Mouse (Mus musculus) cerebral cortex, adult 2 months (tissue): Measurements from ENCODE around the gene Fpr1.

Experiments used
- WGBS: fragments of 180-500 bp; shearing (Covaris S2); methylation state at CpG from one replicate; pipeline ENCODE4 v1.1.7; 2018; 5-methylcytosine and 5-hydroxymethylcytosine counted together

Gene Fpr1

GRCm38 (mm10) chr17:17849906-17850712 is 33.6 kb downstream of the Fpr1 start:
- WGBS = 36% methylated on average over 55 of the region's 55 CpGs

GRCm38 (mm10) chr17:17848988-17849387 is 34.8 kb downstream of the Fpr1 start:
- 69% methylated on average over 2 of the region's 2 CpGs for WGBS

GRCm38 (mm10) chr17:17845187-17846027 is 38.3 kb downstream of the Fpr1 start:
- 52% methylated on average over 10 of the region's 10 CpGs for WGBS

GRCm38 (mm10) chr17:17844606-17845005 is 39.1 kb downstream of the Fpr1 start:
- WGBS = 73% methylated on average over 3 of the region's 3 CpGs

- WGBS = 56% methylated on average over 27 of the region's 27 CpGs
Observed at GRCm38 (mm10) chr17:17843534-17844261, 40.0 kb downstream of the Fpr1 start.

GRCm38 (mm10) chr17:17840796-17841195 is 42.9 kb downstream of the Fpr1 start:
- WGBS = 84% methylated on average over 7 of the region's 7 CpGs

- 92% methylated on average over 2 of the region's 2 CpGs for WGBS
Observed at GRCm38 (mm10) chr17:17839276-17839675, 44.5 kb downstream of the Fpr1 start.

GRCm38 (mm10) chr17:17837919-17838701 is 45.6 kb downstream of the Fpr1 start:
- under 1% methylated on average over 43 of the region's 43 CpGs for WGBS

- 7% methylated on average over 13 of the region's 13 CpGs for WGBS
Observed at GRCm38 (mm10) chr17:17837426-17837825, 46.3 kb downstream of the Fpr1 start.

- WGBS = 40% methylated on average over 5 of the region's 5 CpGs
Observed at GRCm38 (mm10) chr17:17836101-17836500, 47.6 kb downstream of the Fpr1 start.

GRCm38 (mm10) chr17:17834896-17835295 is 48.8 kb downstream of the Fpr1 start:
- 0% methylated on average over 1 of the region's 1 CpGs for WGBS

GRCm38 (mm10) chr17:17830731-17831130 is 53.0 kb downstream of the Fpr1 start:
- 71% methylated on average over 7 of the region's 7 CpGs for WGBS

GRCm38 (mm10) chr17:17829816-17830535 is 53.8 kb downstream of the Fpr1 start:
- 51% methylated on average over 23 of the region's 23 CpGs for WGBS

- 8% methylated on average over 6 of the region's 6 CpGs for WGBS
Observed at GRCm38 (mm10) chr17:17829052-17829785, 54.5 kb downstream of the Fpr1 start.

GRCm38 (mm10) chr17:17828191-17828981 is 55.4 kb downstream of the Fpr1 start:
- WGBS = 2% methylated on average over 12 of the region's 15 CpGs

GRCm38 (mm10) chr17:17827658-17828190 is 56.0 kb downstream of the Fpr1 start:
- whole genome bisulfite sequencing = 0% methylated on average over 13 of the region's 13 CpGs

- under 1% methylated on average over 41 of the region's 42 CpGs for WGBS
Observed at GRCm38 (mm10) chr17:17826751-17827657, 56.7 kb downstream of the Fpr1 start, which contains the start of gene Spaca6. Gene Spaca6, plus strand, starts transcription at chr17:17827158.
